Mouse (Mus musculus) c-Kit-positive CD71-positive TER-119-negative erythroid progenitor cells, embryonic 14.5 days (primary cell): Measurements from ENCODE around the gene Zfp668.
A peak's percentile ranks its signal among the peaks of the same experiment; 100 is the strongest.
"Not testable (repeated sequence)": the region's sequence is repeated elsewhere in the genome, so short reads cannot be mapped to it uniquely, and the experiment has no call there.

Source experiments
- DNase-seq: peaks from one replicate; pipeline ENCODE4 v3.0.0-alpha.2; 2013; ENCODE audit warnings: low read depth

Gene Zfp668

GRCm38 (mm10) chr7:127841340-127842000, 35.2 kb downstream of the Zfp668 start:
- peak; percentile 78 for DNase-seq

GRCm38 (mm10) chr7:127840886-127841285, 35.7 kb downstream of the Zfp668 start:
- DNase-seq: no peak

GRCm38 (mm10) chr7:127840031-127840430, 36.6 kb downstream of the Zfp668 start:
- not testable (repeated sequence) for DNase-seq

- not testable (repeated sequence) for DNase-seq
Observed at GRCm38 (mm10) chr7:127837878-127838277, 38.8 kb downstream of the Zfp668 start.

GRCm38 (mm10) chr7:127837473-127837872, 39.2 kb downstream of the Zfp668 start:
- no peak for DNase-seq

- DNase-seq: no peak
Observed at GRCm38 (mm10) chr7:127835550-127835949, 41.1 kb downstream of the Zfp668 start.

- no peak for DNase-seq
Observed at GRCm38 (mm10) chr7:127824176-127824871, 52.3 kb downstream of the Zfp668 start, which contains the start of the genes Stx4a and Stx1b. Gene Stx4a (plus strand): TSS chr7:127824294. Gene Stx1b (minus strand): TSS chr7:127824549.

GRCm38 (mm10) chr7:127823236-127824171, 53.1 kb downstream of the Zfp668 start:
- DNase-seq: no peak

- no peak for DNase-seq
Observed at GRCm38 (mm10) chr7:127822494-127822893, 54.1 kb downstream of the Zfp668 start.

- DNase-seq: no peak
Observed at GRCm38 (mm10) chr7:127820836-127821509, 55.7 kb downstream of the Zfp668 start.

GRCm38 (mm10) chr7:127817776-127818175, 58.9 kb downstream of the Zfp668 start:
- DNase-seq: no peak

GRCm38 (mm10) chr7:127817053-127817452, 59.6 kb downstream of the Zfp668 start:
- no peak for DNase-seq

GRCm38 (mm10) chr7:127815954-127816821, 60.4 kb downstream of the Zfp668 start:
- no peak for DNase-seq

GRCm38 (mm10) chr7:127815116-127815665, 61.4 kb downstream of the Zfp668 start:
- DNase-seq: no peak

- no peak for DNase-seq
Observed at GRCm38 (mm10) chr7:127814241-127814921, 62.2 kb downstream of the Zfp668 start.

GRCm38 (mm10) chr7:127813821-127814220, 62.8 kb downstream of the Zfp668 start:
- no peak for DNase-seq
